Mouse (Mus musculus): ENCODE results near the gene Crebrf.

DNA sequence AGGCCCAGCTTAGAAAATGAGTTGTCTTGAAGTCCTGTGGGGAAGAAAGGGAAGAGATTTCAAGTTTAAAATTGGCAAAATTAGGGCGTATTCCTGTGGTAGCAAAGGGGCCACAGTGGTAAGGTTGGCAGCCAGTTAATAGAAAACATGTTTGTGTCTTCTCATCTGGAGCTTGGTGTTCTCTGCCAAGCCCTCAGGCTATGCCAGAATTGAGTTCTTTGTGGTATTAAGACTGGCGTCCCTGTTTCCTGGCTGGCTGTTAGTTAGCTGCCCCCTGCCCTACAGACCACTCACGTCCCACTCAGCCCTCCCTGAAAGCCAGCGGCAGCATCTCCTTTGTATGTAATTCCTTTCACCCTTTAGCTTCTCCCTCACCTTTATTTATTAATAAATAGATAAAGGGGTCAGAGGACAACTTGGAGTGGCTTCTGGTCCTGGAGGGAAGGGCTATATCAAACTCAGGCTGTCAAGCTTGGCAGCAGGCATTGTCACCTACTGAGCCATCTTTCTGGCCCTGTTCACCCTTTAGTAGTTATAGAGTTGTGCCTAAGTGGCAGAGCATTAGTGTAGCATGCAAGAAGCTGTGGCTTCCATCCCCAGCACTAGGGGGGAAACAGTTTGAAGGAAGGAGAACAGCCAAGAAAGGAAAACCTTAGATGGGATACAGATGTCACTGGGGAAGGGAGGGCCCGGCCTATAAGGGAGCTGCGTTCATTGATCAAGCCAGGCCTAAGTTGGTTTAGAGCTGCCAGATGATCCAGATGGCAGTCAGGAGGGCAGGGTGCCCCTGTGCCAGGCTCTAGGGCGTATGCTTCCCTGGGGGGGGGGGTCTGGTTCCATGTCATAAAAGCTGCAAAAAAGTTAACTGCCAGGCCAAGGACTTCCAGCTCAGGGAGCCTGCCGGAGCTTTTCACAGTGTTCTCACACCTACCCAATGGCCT, 26.4 kb upstream of the Crebrf start:
- TF ChIP-seq CTCF (IDR thresholded peaks at IDR 0.05; ENCODE audit: low read depth) (no peak), EP300 (IDR thresholded peaks at IDR 0.05; ENCODE audit: low read depth) (no peak)

All from liver, postnatal 0 days (tissue).